Mouse (Mus musculus) MEL (cell line): Measurements from ENCODE around the gene Zbtb49. TPM values are rescaled to one million over a fixed set of nuclear protein-coding genes. Genes with fewer than 3 reads are reported as not detected.

Experiments
- DNase-seq: peaks from one replicate; pipeline ENCODE4 v3.0.0; 2011; ENCODE audit warnings: low read depth, low spot score
- H3K27ac ChIP-seq: 2 replicates; pipeline ENCODE4 v1.5.1; 2012; ENCODE audit warnings: low read depth, mild to moderate bottlenecking, control low read depth, low read length, moderate library complexity; ENCODE audit not compliant: control insufficient read depth
- H3K27me3 ChIP-seq, 2 experiments: fragments of 150-350 bp in 1 of 2; sonication (generic) in 1 of 2; 2 replicates each; pipeline ENCODE4 v1.6.1; 2012; ENCODE audit warnings: low read length in 2 of 2, mild to moderate bottlenecking in 2 of 2, improper control_type of control experiment in 1 of 2, moderate library complexity in 1 of 2; ENCODE audit not compliant: insufficient read depth in 2 of 2, control insufficient read depth in 1 of 2
- H3K36me3 ChIP-seq, 2 experiments: 2 replicates each; pipeline ENCODE4 v1.6.1; 2012 to 2014; ENCODE audit warnings: low read length in 2 of 2, improper control_type of control experiment in 1 of 2, inconsistent platforms in 1 of 2, mild to moderate bottlenecking in 1 of 2; ENCODE audit not compliant: insufficient read depth in 2 of 2, control insufficient read depth in 1 of 2
- H3K4me1 ChIP-seq, 2 experiments: fragments of 150-350 bp in 1 of 2; sonication (generic) in 1 of 2; 2 replicates each; pipeline ENCODE4 v1.6.1; 2012; ENCODE audit warnings: low read length in 2 of 2, improper control_type of control experiment in 1 of 2, mild to moderate bottlenecking in 1 of 2; ENCODE audit not compliant: insufficient read depth in 2 of 2, control insufficient read depth in 1 of 2
- H3K4me3 ChIP-seq, 2 experiments: fragments of 150-350 bp in 1 of 2; sonication (generic) in 1 of 2; 2 replicates each; pipeline ENCODE4 v1.5.1; 2012; ENCODE audit warnings: low read depth in 2 of 2, low read length in 2 of 2, mild to moderate bottlenecking in 2 of 2, moderate library complexity in 2 of 2, control low read depth in 1 of 2, improper control_type of control experiment in 1 of 2; ENCODE audit not compliant: control insufficient read depth in 1 of 2, insufficient read depth in 1 of 2
- H3K79me2 ChIP-seq: 2 replicates; pipeline ENCODE4 v1.6.1; 2012; ENCODE audit warnings: mild to moderate bottlenecking, low read length, moderate library complexity; ENCODE audit not compliant: control insufficient read depth, poor library complexity, insufficient read depth
- H3K9ac ChIP-seq: 2 replicates; pipeline ENCODE4 v1.6.1; 2012; ENCODE audit warnings: low read depth, mild to moderate bottlenecking, control low read depth, low read length, moderate library complexity; ENCODE audit not compliant: control insufficient read depth, poor library complexity, severe bottlenecking
- H3K9me3 ChIP-seq: fragments of 150-350 bp; sonication (generic); replicated peaks from 2 replicates; pipeline ENCODE4 v1.6.1; 2012; ENCODE audit warnings: mild to moderate bottlenecking, low read length, improper control_type of control experiment, moderate library complexity; ENCODE audit not compliant: insufficient read depth
- BHLHE40 ChIP-seq: IDR thresholded peaks from 2 replicates; pipeline ENCODE4 v1.6.1; 2012; ENCODE audit warnings: low read depth, mild to moderate bottlenecking, inconsistent platforms, low read length, improper control_type of control experiment, borderline replicate concordance
- CHD2 ChIP-seq: IDR thresholded peaks from 2 replicates; pipeline ENCODE4 v1.6.1; 2011; ENCODE audit warnings: low read length, improper control_type of control experiment
- ELF1 ChIP-seq: IDR thresholded peaks from 2 replicates; pipeline ENCODE4 v1.6.1; 2014; ENCODE audit warnings: low read depth, mild to moderate bottlenecking, inconsistent platforms, low read length, improper control_type of control experiment, moderate library complexity
- ETS1 ChIP-seq: IDR thresholded peaks from 2 replicates; pipeline ENCODE4 v1.6.1; 2012; ENCODE audit warnings: low read depth, mild to moderate bottlenecking, inconsistent platforms, low read length, improper control_type of control experiment, moderate library complexity
- GABPA ChIP-seq: IDR thresholded peaks from 2 replicates; pipeline ENCODE4 v1.6.1; 2012; ENCODE audit warnings: low read depth, mild to moderate bottlenecking, inconsistent platforms, low read length, improper control_type of control experiment, moderate library complexity
- GATA1 ChIP-seq: IDR thresholded peaks from 2 replicates; pipeline ENCODE4 v1.6.1; 2011; ENCODE audit warnings: low read depth, low read length, improper control_type of control experiment
- HCFC1 ChIP-seq: IDR thresholded peaks from 2 replicates; pipeline ENCODE4 v1.6.1; 2012; ENCODE audit warnings: low read depth, mild to moderate bottlenecking, inconsistent platforms, low read length, improper control_type of control experiment, moderate library complexity
- MAFK ChIP-seq: IDR thresholded peaks from 2 replicates; pipeline ENCODE4 v1.6.1; 2011; ENCODE audit warnings: low read depth, mild to moderate bottlenecking, low read length, improper control_type of control experiment, borderline replicate concordance
- MAX ChIP-seq: IDR thresholded peaks from 2 replicates; pipeline ENCODE4 v1.6.1; 2011; ENCODE audit warnings: low read length, improper control_type of control experiment
- MEF2A ChIP-seq: IDR thresholded peaks from 2 replicates; pipeline ENCODE4 v1.6.1; 2014; ENCODE audit warnings: low read depth, mild to moderate bottlenecking, inconsistent platforms, low read length, improper control_type of control experiment; ENCODE audit not compliant: poor library complexity, insufficient replicate concordance, severe bottlenecking; ENCODE audit errors: extremely low read depth
- MXI1 ChIP-seq: IDR thresholded peaks from 2 replicates; pipeline ENCODE4 v1.6.1; 2011; ENCODE audit warnings: mild to moderate bottlenecking, low read depth, low read length, improper control_type of control experiment
- MYC ChIP-seq: IDR thresholded peaks from 2 replicates; pipeline ENCODE4 v1.6.1; 2011; ENCODE audit warnings: low read depth, mild to moderate bottlenecking, low read length, improper control_type of control experiment, moderate library complexity
- NELFE ChIP-seq: IDR thresholded peaks from 2 replicates; pipeline ENCODE4 v1.6.1; 2011; ENCODE audit warnings: low read depth, low read length, improper control_type of control experiment
- POLR2A ChIP-seq, 2 experiments: IDR thresholded peaks; 2 replicates each; pipeline ENCODE4 v1.6.1; 2011 to 2012; ENCODE audit warnings: low read length in 2 of 2, mild to moderate bottlenecking in 2 of 2, control low read depth in 1 of 2, improper control_type of control experiment in 1 of 2, low read depth in 1 of 2, moderate library complexity in 1 of 2; ENCODE audit not compliant: control insufficient read depth in 1 of 2, insufficient read depth in 1 of 2, poor library complexity in 1 of 2
- RCOR1 ChIP-seq: IDR thresholded peaks from 2 replicates; pipeline ENCODE4 v1.6.1; 2012; ENCODE audit warnings: low read depth, mild to moderate bottlenecking, inconsistent platforms, low read length, improper control_type of control experiment
- TBP ChIP-seq: IDR thresholded peaks from 2 replicates; pipeline ENCODE4 v1.8.0; 2011; ENCODE audit warnings: low read depth, low read length, improper control_type of control experiment
- USF1 ChIP-seq: IDR thresholded peaks from 2 replicates; pipeline ENCODE4 v1.6.1; 2014; ENCODE audit warnings: low read depth, mild to moderate bottlenecking, inconsistent platforms, low read length, improper control_type of control experiment, moderate library complexity
- ZC3H11A ChIP-seq: IDR thresholded peaks from 2 replicates; pipeline ENCODE4 v1.6.1; 2012; ENCODE audit warnings: low read depth, mild to moderate bottlenecking, inconsistent platforms, low read length, improper control_type of control experiment
- ZKSCAN1 ChIP-seq: IDR thresholded peaks from 2 replicates; pipeline ENCODE4 v1.6.1; 2012; ENCODE audit warnings: low read depth, mild to moderate bottlenecking, inconsistent platforms, low read length, improper control_type of control experiment, moderate library complexity
- ZNF384 ChIP-seq: IDR thresholded peaks from 2 replicates; pipeline ENCODE4 v1.6.1; 2012; ENCODE audit warnings: low read depth, mild to moderate bottlenecking, inconsistent platforms, low read length, improper control_type of control experiment
- polyA plus RNA-seq, 2 experiments: library from polyadenylated mRNA; stranded (reverse) in 1 of 2; unstranded in 1 of 2; fragments of >175 nt in 1 of 2; fragments of >200 nt in 1 of 2; gene quantifications; 2 replicates each; pipeline versions ENCODE4 v1.2.1 to v1.2.4; 2012; ENCODE audit warnings: low replicate concordance in 2 of 2, low read depth in 1 of 2; ENCODE audit not compliant: insufficient read length in 2 of 2, insufficient read depth in 1 of 2, missing spikeins in 1 of 2
- total RNA-seq: library from RNA; depleted of rRNA; stranded (reverse); fragments of 300-350 nt; gene quantifications from 2 replicates; pipeline ENCODE4 v1.2.3, GENCODE M21; 2012

The Zbtb49 gene
- total and polyA plus RNA-seq, 3 experiments, result 16.8 to 17.5 TPM; not detected in 1

DNA sequence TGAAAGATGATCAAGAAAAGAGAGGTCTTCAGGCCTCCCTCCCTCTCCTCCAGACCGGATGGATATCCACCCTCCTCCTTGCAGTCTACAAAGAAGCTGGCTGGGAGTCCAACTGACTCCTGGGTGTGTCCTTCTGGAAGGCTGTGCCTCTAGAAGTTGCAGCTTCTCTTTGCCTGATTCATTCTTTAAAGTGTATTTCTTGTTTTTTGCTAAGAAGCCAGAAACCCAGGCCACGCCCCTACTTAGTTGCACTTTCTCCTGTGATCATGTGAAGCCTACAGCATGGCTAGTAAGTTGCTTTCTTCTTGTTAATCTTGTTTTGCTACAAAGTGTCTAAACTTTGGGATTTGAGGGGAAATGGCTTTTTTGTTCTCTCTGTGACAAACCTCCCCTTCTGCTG is 33.3 kb downstream of the Zbtb49 start:
- no peaks in the 10 kb centered on the region for H3K36me3 ChIP-seq
- H3K27ac ChIP-seq, result no peak overlapping the region
- H3K27me3 ChIP-seq, result no peaks in the 10 kb centered on the region
- H3K4me1 ChIP-seq, result no peaks in the 10 kb centered on the region
- DNase-seq, result no peak
- no peaks in the 10 kb centered on the region for H3K9me3 ChIP-seq
- no peak overlapping the region for H3K9ac ChIP-seq
- TF ChIP-seq GATA1 (no peak), GABPA (no peak), MEF2A (no peak), USF1 (no peak), ZKSCAN1 (no peak), POLR2A (IDR thresholded peaks at IDR 0.05; ENCODE audit: control insufficient read depth in 1 of 2, insufficient read depth in 1 of 2, low read depth in 1 of 2, low read length in 2 of 2, poor library complexity in 1 of 2) (no peak), MAX (no peak), CHD2 (no peak), ETS1 (no peak), ELF1 (no peak), RCOR1 (no peak), HCFC1 (no peak), NELFE (no peak), ZNF384 (no peak), BHLHE40 (no peak), ZC3H11A (no peak), MXI1 (no peak), MAFK (no peak)
- H3K79me2 ChIP-seq, result no peaks in the 10 kb centered on the region
- no peak overlapping the region for H3K4me3 ChIP-seq

DNA sequence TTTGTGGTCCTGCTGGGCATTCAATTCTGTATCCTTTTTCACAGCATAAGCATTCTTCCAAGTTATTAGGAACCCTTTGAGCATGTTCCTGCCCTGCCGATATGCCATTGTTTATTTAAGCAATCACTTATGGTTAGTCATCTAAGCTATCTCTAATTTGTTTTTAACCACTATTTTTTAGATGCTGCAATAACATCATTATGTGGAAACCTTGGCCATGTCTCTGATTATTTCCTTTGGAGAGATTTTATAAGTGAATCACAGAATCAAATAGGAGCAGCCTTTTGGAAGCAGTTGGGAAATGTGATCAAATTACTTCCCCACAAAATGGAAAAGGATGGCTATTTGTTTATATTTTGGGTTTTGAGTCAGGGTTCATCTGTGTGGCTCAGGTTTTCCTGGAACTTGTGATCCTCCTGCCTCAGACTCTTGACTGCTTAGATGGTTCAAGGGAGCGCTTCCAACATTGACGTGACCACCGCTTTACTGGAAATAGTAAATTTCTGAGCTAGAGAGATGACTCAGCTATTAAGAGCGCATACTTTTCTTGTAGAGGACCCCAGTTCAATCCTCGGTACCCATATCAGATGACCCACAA is 35.5 kb downstream of the Zbtb49 start:
- no peak overlapping the region for H3K27ac ChIP-seq
- no peaks in the 10 kb centered on the region for H3K27me3 ChIP-seq
- DNase-seq, result no peak
- no peak overlapping the region for H3K4me3 ChIP-seq
- TF ChIP-seq MYC (no peak), MAX (no peak), TBP (no peak), GATA1 (no peak), MAFK (no peak)
- no peaks in the 10 kb centered on the region for H3K4me1 ChIP-seq
- no peaks in the 10 kb centered on the region for H3K79me2 ChIP-seq
- H3K9me3 ChIP-seq, result no peaks in the 10 kb centered on the region
- no peaks in the 10 kb centered on the region for H3K36me3 ChIP-seq
- no peak overlapping the region for H3K9ac ChIP-seq
